Mouse (Mus musculus): ENCODE data around the gene Draxin.

GRCm38 (mm10) chr4:148066401-148066744 is 64.1 kb downstream of the Draxin start:
- TF ChIP-seq CTCF (IDR thresholded peaks at IDR 0.05; ENCODE audit: extremely low read depth, insufficient read depth, insufficient read length, insufficient replicate concordance) (no peak), POLR2A (IDR thresholded peaks at IDR 0.05; ENCODE audit: low read depth, low read length) (no peak)
